Mouse (Mus musculus): ENCODE measurements at regions not wholly inside any gene's neighbourhood (a gene's known extent, or its start where the extent isn't known, plus 50 kb on each side); places are given as distances from the start of the nearest gene placed in this dataset.

- no peak for DNase-seq
These were observed 324.1 kb upstream of the 1700056E22Rik start for GRCm38 (mm10) chr1:184358226-184358568.

- DNase-seq = no peak
These were observed 323.5 kb upstream of the 1700056E22Rik start for GRCm38 (mm10) chr1:184357474-184358225.

- no peak for DNase-seq
These were observed 319.8 kb upstream of the 1700056E22Rik start for GRCm38 (mm10) chr1:184353832-184354449.

GRCm38 (mm10) chr1:184351760-184352159 is 317.7 kb upstream of the 1700056E22Rik start:
- DNase-seq = no peak

GRCm38 (mm10) chr1:184344829-184345228 is 310.7 kb upstream of the 1700056E22Rik start:
- DNase-seq = no peak

GRCm38 (mm10) chr1:184335952-184336351 is 301.9 kb upstream of the 1700056E22Rik start:
- no peak for DNase-seq

GRCm38 (mm10) chr1:184335281-184335680 is 301.2 kb upstream of the 1700056E22Rik start:
- no peak for DNase-seq

- no peak for DNase-seq
These were observed 300.7 kb upstream of the 1700056E22Rik start for GRCm38 (mm10) chr1:184334818-184335217.

GRCm38 (mm10) chr1:184333086-184333485 is 299.0 kb upstream of the 1700056E22Rik start:
- no peak for DNase-seq

GRCm38 (mm10) chr1:184330516-184331350 is 296.6 kb upstream of the 1700056E22Rik start:
- no peak for DNase-seq

GRCm38 (mm10) chr1:184326191-184326590 is 292.1 kb upstream of the 1700056E22Rik start:
- no peak for DNase-seq

- no peak for DNase-seq
These were observed 290.1 kb upstream of the 1700056E22Rik start for GRCm38 (mm10) chr1:184324234-184324633.

- DNase-seq = no peak
These were observed 286.5 kb upstream of the 1700056E22Rik start for GRCm38 (mm10) chr1:184320521-184321177.

- no peak for DNase-seq
These were observed 276.2 kb upstream of the 1700056E22Rik start for GRCm38 (mm10) chr1:184310185-184310815.

GRCm38 (mm10) chr1:184304813-184305212 is 270.7 kb upstream of the 1700056E22Rik start:
- no peak for DNase-seq

- DNase-seq = no peak
These were observed 270.1 kb upstream of the 1700056E22Rik start for GRCm38 (mm10) chr1:184304204-184304603.

GRCm38 (mm10) chr1:184298701-184299100 is 264.6 kb upstream of the 1700056E22Rik start:
- DNase-seq = no peak

- no peak for DNase-seq
These were observed 263.1 kb upstream of the 1700056E22Rik start for GRCm38 (mm10) chr1:184297001-184297740.

GRCm38 (mm10) chr1:184291129-184291528 is 257.0 kb upstream of the 1700056E22Rik start:
- DNase-seq = no peak

- DNase-seq = no peak
These were observed 255.8 kb upstream of the 1700056E22Rik start for GRCm38 (mm10) chr1:184289733-184290416.

GRCm38 (mm10) chr1:184281768-184282167 is 247.7 kb upstream of the 1700056E22Rik start:
- DNase-seq = no peak

Data from thymus, adult 18-20 months (tissue).